In the genomic region with DNA sequence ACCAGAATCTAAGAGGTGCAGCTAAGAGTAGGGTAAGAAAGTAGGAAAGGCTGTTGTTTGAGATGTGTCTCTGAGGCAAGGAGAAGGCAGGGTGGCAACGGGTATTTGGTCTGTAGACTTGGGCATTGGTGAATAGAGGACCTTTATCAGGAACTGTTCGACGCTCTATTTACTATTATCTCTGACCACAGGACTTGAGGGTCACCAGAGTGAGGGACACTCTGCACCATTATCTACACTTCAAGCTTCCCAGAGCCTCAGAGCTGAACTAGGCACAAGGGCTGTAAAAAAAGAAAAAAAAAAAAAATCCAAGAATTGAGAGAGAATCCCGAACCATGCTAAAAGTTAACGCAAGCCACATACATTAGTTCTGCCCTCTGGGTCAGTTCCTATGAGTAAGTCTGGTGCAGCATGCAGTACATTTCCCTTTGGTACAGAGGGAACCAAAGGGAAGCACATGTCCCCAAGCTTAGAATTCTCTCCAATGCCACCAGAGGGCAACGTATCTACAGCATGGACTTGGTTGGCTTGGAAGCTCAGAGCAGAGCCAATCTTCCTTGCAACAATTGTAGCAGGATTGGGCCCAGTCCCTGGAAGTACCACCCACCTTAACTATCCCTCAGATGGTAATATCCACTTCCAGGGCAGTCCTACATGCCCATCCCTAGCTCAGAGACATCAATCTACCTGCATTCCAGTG, we compare ENCODE assay signal across 8 mouse cellular contexts. TPM values are rescaled to one million over a fixed set of nuclear protein-coding genes. Genes with fewer than 3 reads are reported as not detected.
DNase-seq lines count a peak whose midpoint lies in the region; ATAC-seq lines count a peak whose summit lies in the region.

No protein-coding gene starts in this region.

- no peak; the same call in 1 of the 2 replicates for ATAC-seq in hindbrain, embryonic 13.5 days (ENCODE audit: low FRiP score)
- peak; percentile 39; the same call in 1 of the 2 replicates for ATAC-seq in forebrain, embryonic 12.5 days (ENCODE audit: low FRiP score)
- ATAC-seq in hindbrain, embryonic 12.5 days (ENCODE audit: low FRiP score): peak; percentile 46; the same call in 1 of the 2 replicates

- 45% methylated on average over 6 of the region's 6 CpGs for WGBS in hindbrain, embryonic 10.5 days
- 48% methylated on average over 6 of the region's 6 CpGs for WGBS in hindbrain, embryonic 13.5 days
- 41% methylated on average over 6 of the region's 6 CpGs for WGBS in forebrain, embryonic 12.5 days
- WGBS in hindbrain, embryonic 12.5 days: 43% methylated on average over 6 of the region's 6 CpGs

- H3K27ac ChIP-seq in hindbrain, embryonic 10.5 days: no peak overlapping the region
- H3K27ac ChIP-seq in hindbrain, embryonic 13.5 days: no peak overlapping the region
- H3K27ac ChIP-seq in forebrain, embryonic 12.5 days: no peak overlapping the region
- H3K27ac ChIP-seq in hindbrain, embryonic 12.5 days: no peak overlapping the region

- no peak overlapping the region for H3K4me2 ChIP-seq in hindbrain, embryonic 13.5 days
- H3K4me2 ChIP-seq in forebrain, embryonic 12.5 days: no peak overlapping the region
- no peak overlapping the region for H3K4me2 ChIP-seq in hindbrain, embryonic 12.5 days (replicated peaks)

- H3K4me1 ChIP-seq in hindbrain, embryonic 10.5 days (replicated peaks): peaks cover 44% of the 10 kb centered on the region
- H3K4me1 ChIP-seq in hindbrain, embryonic 13.5 days (replicated peaks): peaks cover 32% of the 10 kb centered on the region
- H3K4me1 ChIP-seq in forebrain, embryonic 12.5 days: peaks cover 32% of the 10 kb centered on the region
- peaks cover 30% of the 10 kb centered on the region for H3K4me1 ChIP-seq in hindbrain, embryonic 12.5 days

- no peak overlapping the region for H3K4me3 ChIP-seq in hindbrain, embryonic 10.5 days
- H3K4me3 ChIP-seq in hindbrain, embryonic 13.5 days: no peak overlapping the region
- H3K4me3 ChIP-seq in forebrain, embryonic 12.5 days (replicated peaks): no peak overlapping the region
- no peak overlapping the region for H3K4me3 ChIP-seq in hindbrain, embryonic 12.5 days

- peak; percentile 58 for DNase-seq in hindbrain, embryonic 10.5 days (ENCODE audit: low spot score)
- peak; percentile 52 for DNase-seq in brain, embryonic 18.5 days (ENCODE audit: low read depth, low spot score)
- DNase-seq in layer of hippocampus, postnatal 36 days: peak; percentile 51 to 53
- DNase-seq in lung, postnatal 36 days: peak; percentile 92
- DNase-seq in skeletal muscle tissue, adult 2 months (ENCODE audit: low read depth, low spot score): peak; percentile 70

- no peaks in the 10 kb centered on the region for H3K36me3 ChIP-seq in hindbrain, embryonic 10.5 days
- no peaks in the 10 kb centered on the region for H3K36me3 ChIP-seq in hindbrain, embryonic 13.5 days
- H3K36me3 ChIP-seq in forebrain, embryonic 12.5 days (replicated peaks): no peaks in the 10 kb centered on the region
- no peaks in the 10 kb centered on the region for H3K36me3 ChIP-seq in hindbrain, embryonic 12.5 days

- H3K9ac ChIP-seq in hindbrain, embryonic 13.5 days: no peak overlapping the region
- H3K9ac ChIP-seq in forebrain, embryonic 12.5 days: no peak overlapping the region
- H3K9ac ChIP-seq in hindbrain, embryonic 12.5 days: no peak overlapping the region

- H3K9me3 ChIP-seq in hindbrain, embryonic 10.5 days: no peaks in the 10 kb centered on the region
- H3K9me3 ChIP-seq in hindbrain, embryonic 13.5 days: no peaks in the 10 kb centered on the region
- H3K9me3 ChIP-seq in forebrain, embryonic 12.5 days: no peaks in the 10 kb centered on the region
- no peaks in the 10 kb centered on the region for H3K9me3 ChIP-seq in hindbrain, embryonic 12.5 days (replicated peaks)

- H3K27me3 ChIP-seq in hindbrain, embryonic 10.5 days (ENCODE audit: insufficient read depth, poor library complexity, severe bottlenecking): peaks cover 75% of the 10 kb centered on the region
- peaks cover 65% of the 10 kb centered on the region for H3K27me3 ChIP-seq in hindbrain, embryonic 13.5 days
- H3K27me3 ChIP-seq in forebrain, embryonic 12.5 days: peaks cover 60% of the 10 kb centered on the region
- H3K27me3 ChIP-seq in hindbrain, embryonic 12.5 days: peaks cover 61% of the 10 kb centered on the region

RNA-seq across cellular contexts. Expression of a gene that starts 2.3 kb away (rescaled TPM):
- 21.0 and 25.7 TPM in 2 replicates for polyA plus RNA-seq in hindbrain, embryonic 10.5 days (2016; fragmentation: Nextera tagmentation; extraction: Ambion mirVana)
- 29.7 and 34.7 TPM in 2 replicates for polyA plus RNA-seq in hindbrain, embryonic 13.5 days (2015; fragmentation: Nextera tagmentation; extraction: Ambion mirVana)
- polyA plus RNA-seq in forebrain, embryonic 12.5 days (2016; fragmentation: Nextera tagmentation; extraction: Ambion mirVana): 20.1 and 23.3 TPM in 2 replicates
- polyA plus RNA-seq in hindbrain, embryonic 12.5 days (2016; fragmentation: Nextera tagmentation; extraction: Ambion mirVana): 22.0 and 27.0 TPM in 2 replicates
- total RNA-seq in layer of hippocampus, postnatal 36 days (2021): 1 to 10 TPM; 6.8 to 7.0 TPM

RNA-seq across cellular contexts. Expression of a gene that starts 6.3 kb away (rescaled TPM):
- 0.42 and 0.46 TPM in 2 replicates for polyA plus RNA-seq in hindbrain, embryonic 10.5 days (2016; fragmentation: Nextera tagmentation; extraction: Ambion mirVana)
- 1.7 and 2.2 TPM in 2 replicates for polyA plus RNA-seq in hindbrain, embryonic 13.5 days (2015; fragmentation: Nextera tagmentation; extraction: Ambion mirVana)
- polyA plus RNA-seq in forebrain, embryonic 12.5 days (2016; fragmentation: Nextera tagmentation; extraction: Ambion mirVana): 0.45 and 0.51 TPM in 2 replicates
- polyA plus RNA-seq in hindbrain, embryonic 12.5 days (2016; fragmentation: Nextera tagmentation; extraction: Ambion mirVana): 0.84 and 1.1 TPM in 2 replicates
- under 1 TPM; 0.12 to 0.15 TPM for total RNA-seq in layer of hippocampus, postnatal 36 days (2021)

RNA-seq across cellular contexts. Expression of a gene that starts 21.1 kb away (rescaled TPM):
- polyA plus RNA-seq in hindbrain, embryonic 10.5 days (2016; fragmentation: Nextera tagmentation; extraction: Ambion mirVana): 10.2 and 11.2 TPM in 2 replicates
- 11.6 and 12.1 TPM in 2 replicates for polyA plus RNA-seq in hindbrain, embryonic 13.5 days (2015; fragmentation: Nextera tagmentation; extraction: Ambion mirVana)
- 12.5 and 12.7 TPM in 2 replicates for polyA plus RNA-seq in forebrain, embryonic 12.5 days (2016; fragmentation: Nextera tagmentation; extraction: Ambion mirVana)
- 12.2 and 12.5 TPM in 2 replicates for polyA plus RNA-seq in hindbrain, embryonic 12.5 days (2016; fragmentation: Nextera tagmentation; extraction: Ambion mirVana)
- total RNA-seq in layer of hippocampus, postnatal 36 days (2021): 100 to 1,000 TPM in 1 of 2 experiments, 10 to 100 TPM in 1; 81.4 to 101 TPM

RNA-seq across cellular contexts. Expression of a gene that starts 26.0 kb away (rescaled TPM):
- polyA plus RNA-seq in hindbrain, embryonic 10.5 days (2016; fragmentation: Nextera tagmentation; extraction: Ambion mirVana): 22.3 and 25.5 TPM in 2 replicates
- polyA plus RNA-seq in hindbrain, embryonic 13.5 days (2015; fragmentation: Nextera tagmentation; extraction: Ambion mirVana): 37.7 and 38.3 TPM in 2 replicates
- 30.6 and 41.5 TPM in 2 replicates for polyA plus RNA-seq in forebrain, embryonic 12.5 days (2016; fragmentation: Nextera tagmentation; extraction: Ambion mirVana)
- 38.4 and 39.2 TPM in 2 replicates for polyA plus RNA-seq in hindbrain, embryonic 12.5 days (2016; fragmentation: Nextera tagmentation; extraction: Ambion mirVana)
- total RNA-seq in layer of hippocampus, postnatal 36 days (2021): 10 to 100 TPM; 16.4 to 22.6 TPM

RNA-seq across cellular contexts. Expression of a gene that starts 42.3 kb away (rescaled TPM):
- polyA plus RNA-seq in hindbrain, embryonic 10.5 days (2016; fragmentation: Nextera tagmentation; extraction: Ambion mirVana): 2,254 and 2,463 TPM in 2 replicates
- 1,016 and 1,054 TPM in 2 replicates for polyA plus RNA-seq in hindbrain, embryonic 13.5 days (2015; fragmentation: Nextera tagmentation; extraction: Ambion mirVana)
- polyA plus RNA-seq in forebrain, embryonic 12.5 days (2016; fragmentation: Nextera tagmentation; extraction: Ambion mirVana): 1,790 and 1,867 TPM in 2 replicates
- polyA plus RNA-seq in hindbrain, embryonic 12.5 days (2016; fragmentation: Nextera tagmentation; extraction: Ambion mirVana): 1,219 and 1,243 TPM in 2 replicates
- 100 to 1,000 TPM; 469 to 520 TPM for total RNA-seq in layer of hippocampus, postnatal 36 days (2021)
